Mouse (Mus musculus) gastrocnemius, postnatal 10 days (tissue): ENCODE measurements around the gene Adam21. TPM values are rescaled to one million over a fixed set of nuclear protein-coding genes. Genes with fewer than 3 reads are reported as not detected.
A peak's percentile ranks its signal among the peaks of the same experiment; 100 is the strongest.
"Not testable (repeated sequence)": the region's sequence is repeated elsewhere in the genome, so short reads cannot be mapped to it uniquely, and the experiment has no call there.

Source experiments
- DNase-seq: peaks from one replicate; pipeline ENCODE4 v3.0.0; 2021; ENCODE audit warnings: mixed read lengths
- long read RNA-seq, 2 experiments: library from polyadenylated mRNA; stranded (forward); transcript quantifications; one replicate each; pipeline ENCODE4 v2.0.0; 2021
- total RNA-seq, 2 experiments: library from RNA; stranded (reverse); gene quantifications; 2 replicates each; pipeline ENCODE4 v1.2.3; 2021

The Adam21 gene
- under 1 TPM in 1 of 2 experiments, not detected in 1; 0.09 TPM for total RNA-seq
- long read RNA-seq, experiment 1: 0 reads
- long read RNA-seq, experiment 2: 0 reads

GRCm38 (mm10) chr12:81568374-81568773, at the start of gene Adam21:
TSS of gene Adam21 (minus strand) at chr12:81568474.
- DNase-seq: no peak

GRCm38 (mm10) chr12:81616980-81617379, 48.7 kb upstream of the Adam21 start:
- no peak for DNase-seq

- DNase-seq: no peak
These were observed 47.5 kb upstream of the Adam21 start for GRCm38 (mm10) chr12:81615807-81616206.

GRCm38 (mm10) chr12:81609445-81609844, 41.2 kb upstream of the Adam21 start:
- DNase-seq: no peak

- no peak for DNase-seq
These were observed 36.9 kb upstream of the Adam21 start for GRCm38 (mm10) chr12:81604995-81605784.

GRCm38 (mm10) chr12:81596547-81597262, 28.4 kb upstream of the Adam21 start:
- no peak for DNase-seq

- peak; percentile 88 for DNase-seq
These were observed 26.8 kb upstream of the Adam21 start, which contains the start of gene Med6 for GRCm38 (mm10) chr12:81594902-81595671. TSS of gene Med6 (minus strand) at chr12:81595008.

- no peak for DNase-seq
These were observed 343 bp downstream of the Adam21 start for GRCm38 (mm10) chr12:81567931-81568330.

GRCm38 (mm10) chr12:81564173-81564572, 4.1 kb downstream of the Adam21 start:
- DNase-seq: no peak

GRCm38 (mm10) chr12:81549286-81549685, 19.0 kb downstream of the Adam21 start:
- DNase-seq: no peak

GRCm38 (mm10) chr12:81547163-81547562, 21.1 kb downstream of the Adam21 start:
- DNase-seq: no peak

GRCm38 (mm10) chr12:81533029-81533419, 35.2 kb downstream of the Adam21 start:
- DNase-seq: no peak

GRCm38 (mm10) chr12:81532316-81533028, 35.8 kb downstream of the Adam21 start, which contains the start of the genes Gm20498 and Synj2bp:
TSS of gene Gm20498 (minus strand) at chr12:81532905.
TSS of gene Synj2bp (minus strand) at chr12:81532911.
- DNase-seq: peak; percentile 71

- not testable (repeated sequence) for DNase-seq
These were observed 37.7 kb downstream of the Adam21 start for GRCm38 (mm10) chr12:81530587-81530986.

Other genes with a start within 250 kb of the Adam21 start
- 10 to 100 TPM; 35.8 to 48.7 TPM for gene Slc8a3, start 235.3 kb downstream of the Adam21 start, total RNA-seq
- under 1 TPM; 0.66 to 0.90 TPM for gene Gm4787, start 189.0 kb downstream of the Adam21 start, total RNA-seq
- gene Adam4, start 146.5 kb downstream of the Adam21 start, total RNA-seq: 1 to 10 TPM; 1.0 to 1.9 TPM
- 10 to 100 TPM; 73.1 to 96.1 TPM for gene Cox16, start 83.3 kb downstream of the Adam21 start, total RNA-seq
- 10 to 100 TPM; 25.3 to 27.0 TPM for gene Gm20498, start 35.6 kb downstream of the Adam21 start, total RNA-seq
- 10 to 100 TPM; 24.0 to 26.7 TPM for gene Synj2bp, start 35.6 kb downstream of the Adam21 start, total RNA-seq
- gene Med6, start 26.5 kb upstream of the Adam21 start, total RNA-seq: 10 to 100 TPM; 17.7 to 21.0 TPM
- gene Ttc9, start 62.8 kb upstream of the Adam21 start, total RNA-seq: 10 to 100 TPM; 23.1 to 27.7 TPM
- gene Map3k9, start 212.7 kb upstream of the Adam21 start, total RNA-seq: under 1 TPM; 0.14 to 0.29 TPM